ENCODE assay signal across 12 mouse cellular contexts in the genomic region with DNA sequence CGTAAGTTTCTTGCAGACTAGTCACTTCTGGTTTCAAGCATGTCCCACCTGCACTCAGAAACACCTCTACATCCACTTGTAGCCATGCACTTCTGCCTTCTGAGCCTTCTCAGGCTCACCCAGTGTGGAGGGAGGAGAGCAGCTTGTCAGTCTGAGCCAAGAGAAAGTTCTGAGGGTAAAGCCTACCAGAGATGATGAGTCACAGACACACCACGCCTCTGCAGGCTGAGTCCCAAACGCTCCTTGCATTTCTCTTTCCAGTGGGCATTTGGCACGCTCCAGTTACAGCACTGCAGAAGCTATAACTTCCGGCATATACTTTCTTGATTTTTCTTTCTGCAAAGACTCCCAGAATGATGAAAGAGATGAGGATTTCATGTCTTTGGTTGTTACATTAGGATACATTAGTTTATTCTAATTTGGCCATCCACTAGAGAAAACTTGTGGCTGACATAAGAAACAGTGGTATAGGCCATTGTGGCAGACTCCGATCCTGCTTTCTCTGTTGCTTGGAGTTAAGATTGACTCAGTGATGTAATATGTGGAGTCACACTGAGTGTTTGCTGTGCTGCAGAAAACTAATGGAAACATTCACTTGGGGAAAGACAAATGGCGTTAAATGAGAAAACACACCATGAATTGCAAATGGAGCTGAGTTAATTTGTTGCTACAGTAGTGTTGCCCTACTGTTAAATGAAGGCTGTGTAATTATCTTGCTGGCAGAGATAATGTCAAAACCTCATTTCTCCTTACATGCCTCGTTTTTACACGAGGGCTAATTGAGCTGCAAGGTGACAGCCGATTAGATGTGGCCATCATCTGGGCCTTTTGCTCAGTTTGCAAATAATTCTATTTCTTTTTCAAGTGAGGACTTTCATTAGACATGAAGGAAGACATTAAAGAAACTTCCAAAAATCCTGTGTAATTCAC. TPM values are rescaled to one million over a fixed set of nuclear protein-coding genes. Genes with fewer than 3 reads are reported as not detected.
DNase-seq lines count a peak whose midpoint lies in the region; ATAC-seq lines count a peak whose summit lies in the region.
"Had no signal": no experiment of that assay in that cellular context is flagged by ENCODE, and none has a peak within 500 bp of the region (broad histone marks: within the 10 kb centered on the region; RNA-seq: fewer than 3 reads in every experiment).

No protein-coding gene starts in this region.

- peak; percentile 57; the same call in 1 of the 2 replicates for ATAC-seq in hindbrain, embryonic 14.5 days (ENCODE audit: low FRiP score)
- ATAC-seq in hindbrain, embryonic 12.5 days (ENCODE audit: low FRiP score): no peak
- no peak for ATAC-seq in liver, embryonic 12.5 days

- H3K9me3 ChIP-seq in hindbrain, embryonic 14.5 days (ENCODE audit: control insufficient read depth, low read length): no peaks in the 10 kb centered on the region
- H3K9me3 ChIP-seq in hindbrain, embryonic 12.5 days (replicated peaks): no peaks in the 10 kb centered on the region
- H3K9me3 ChIP-seq in liver, embryonic 12.5 days (replicated peaks): no peaks in the 10 kb centered on the region
- H3K9me3 ChIP-seq: megakaryocyte, embryonic 14.5 days had no signal

- H3K36me3 ChIP-seq in hindbrain, embryonic 14.5 days (replicated peaks; ENCODE audit: control insufficient read depth, insufficient read depth): no peaks in the 10 kb centered on the region
- no peaks in the 10 kb centered on the region for H3K36me3 ChIP-seq in hindbrain, embryonic 12.5 days
- no peaks in the 10 kb centered on the region for H3K36me3 ChIP-seq in liver, embryonic 12.5 days

- no peak overlapping the region for H3K27ac ChIP-seq in hindbrain, embryonic 14.5 days
- no peak overlapping the region for H3K27ac ChIP-seq in hindbrain, embryonic 12.5 days
- H3K27ac ChIP-seq in liver, embryonic 12.5 days: no peak overlapping the region

- no peak overlapping the region for H3K4me3 ChIP-seq in hindbrain, embryonic 14.5 days (replicated peaks; ENCODE audit: low read length)
- H3K4me3 ChIP-seq in hindbrain, embryonic 12.5 days: no peak overlapping the region
- no peak overlapping the region for H3K4me3 ChIP-seq in liver, embryonic 12.5 days
- H3K4me3 ChIP-seq: erythroblast, embryonic 14.5 days; megakaryocyte, embryonic 14.5 days had no signal

- intact Hi-C loops in left cerebral cortex, postnatal 10 days (cut with DNase I): no loop called here

- no peak overlapping the region for H3K9ac ChIP-seq in hindbrain, embryonic 14.5 days
- H3K9ac ChIP-seq in hindbrain, embryonic 12.5 days: no peak overlapping the region
- no peak overlapping the region for H3K9ac ChIP-seq in liver, embryonic 12.5 days

- H3K4me2 ChIP-seq in hindbrain, embryonic 14.5 days (replicated peaks): no peak overlapping the region
- H3K4me2 ChIP-seq in hindbrain, embryonic 12.5 days (replicated peaks): no peak overlapping the region
- no peak overlapping the region for H3K4me2 ChIP-seq in liver, embryonic 12.5 days

- DNase-seq in hindbrain, embryonic 14.5 days (ENCODE audit: low spot score): peak; percentile 32
- DNase-seq in 3T3-L1 (ENCODE audit: low read depth, low spot score): peak; percentile 94
- peak; percentile 88 for DNase-seq in Muller cell, postnatal 12 days (ENCODE audit: inconsistent ontology term)
- DNase-seq in left cerebral cortex, postnatal 10 days (ENCODE audit: extremely low spot score in 1 of 2, low spot score in 2 of 2): peak; percentile 24 to 32
- DNase-seq in kidney, postnatal 25 days: no peak
- no peak for DNase-seq in testis, postnatal 14 days (ENCODE audit: low spot score)
- DNase-seq: cerebellum, adult 18-20 months had no signal

- 0 out of 2 replicates have a peak, but pooled peaks cover 4% of the 10 kb centered on the region for H3K4me1 ChIP-seq in hindbrain, embryonic 14.5 days (replicated peaks; ENCODE audit: control insufficient read depth, insufficient read depth, low read length)
- H3K4me1 ChIP-seq in hindbrain, embryonic 12.5 days: peaks cover 8% of the 10 kb centered on the region; the same call in 1 of the 2 replicates
- no peaks in the 10 kb centered on the region for H3K4me1 ChIP-seq in liver, embryonic 12.5 days

- H3K27me3 ChIP-seq in hindbrain, embryonic 14.5 days (ENCODE audit: control insufficient read depth, insufficient read depth, low read length): no peaks in the 10 kb centered on the region
- no peaks in the 10 kb centered on the region for H3K27me3 ChIP-seq in hindbrain, embryonic 12.5 days
- H3K27me3 ChIP-seq in liver, embryonic 12.5 days (replicated peaks): no peaks in the 10 kb centered on the region
- H3K27me3 ChIP-seq: megakaryocyte, embryonic 14.5 days had no signal

- WGBS in hindbrain, embryonic 14.5 days: 66% methylated on average over 10 of the region's 10 CpGs
- 70% methylated on average over 10 of the region's 10 CpGs for WGBS in hindbrain, embryonic 12.5 days
- 65% methylated on average over 10 of the region's 10 CpGs for WGBS in liver, embryonic 12.5 days (ENCODE audit: insufficient replicate concordance)

RNA-seq across cellular contexts. Expression of gene Gpatch2, which starts 55.3 kb away (rescaled TPM):
- polyA plus RNA-seq in hindbrain, embryonic 14.5 days (2014; fragmentation: Nextera tagmentation; extraction: Ambion mirVana): 17.3 and 17.5 TPM in 2 replicates
- polyA plus RNA-seq in hindbrain, embryonic 12.5 days (2016; fragmentation: Nextera tagmentation; extraction: Ambion mirVana): 29.0 and 30.7 TPM in 2 replicates
- total RNA-seq in left cerebral cortex, postnatal 10 days (2021): 10 to 100 TPM; 17.2 to 18.8 TPM
- polyA plus RNA-seq in liver, embryonic 12.5 days (2016; fragmentation: Nextera tagmentation; extraction: Ambion mirVana): 8.4 and 9.8 TPM in 2 replicates

RNA-seq across cellular contexts. Expression of gene Spata17, which starts 55.3 kb away (rescaled TPM):
- polyA plus RNA-seq in hindbrain, embryonic 14.5 days (2014; fragmentation: Nextera tagmentation; extraction: Ambion mirVana): 0.97 and 2.8 TPM in 2 replicates
- 2.0 and 2.8 TPM in 2 replicates for polyA plus RNA-seq in hindbrain, embryonic 12.5 days (2016; fragmentation: Nextera tagmentation; extraction: Ambion mirVana)
- total RNA-seq in left cerebral cortex, postnatal 10 days (2021): under 1 TPM in 1 of 2 experiments, not detected in 1; 0.36 TPM
- 0.32 and 0.35 TPM in 2 replicates for polyA plus RNA-seq in liver, embryonic 12.5 days (2016; fragmentation: Nextera tagmentation; extraction: Ambion mirVana)
- total RNA-seq: hematopoietic stem cell, adult 5-6 weeks had no signal
- polyA plus RNA-seq: erythroblast, embryonic 14.5 days had no signal

Comparison
In these comparisons a context has a peak if more than half of its experiments do, and no peak if none do; other contexts are left out.
1. DNase-seq: peak in hindbrain, embryonic 14.5 days (single experiment), 3T3-L1 (single experiment), Muller cell, postnatal 12 days (single experiment) and left cerebral cortex, postnatal 10 days (2 of 2); none in kidney, postnatal 25 days (0 of 2) and testis, postnatal 14 days (single experiment).